In the genomic region with DNA sequence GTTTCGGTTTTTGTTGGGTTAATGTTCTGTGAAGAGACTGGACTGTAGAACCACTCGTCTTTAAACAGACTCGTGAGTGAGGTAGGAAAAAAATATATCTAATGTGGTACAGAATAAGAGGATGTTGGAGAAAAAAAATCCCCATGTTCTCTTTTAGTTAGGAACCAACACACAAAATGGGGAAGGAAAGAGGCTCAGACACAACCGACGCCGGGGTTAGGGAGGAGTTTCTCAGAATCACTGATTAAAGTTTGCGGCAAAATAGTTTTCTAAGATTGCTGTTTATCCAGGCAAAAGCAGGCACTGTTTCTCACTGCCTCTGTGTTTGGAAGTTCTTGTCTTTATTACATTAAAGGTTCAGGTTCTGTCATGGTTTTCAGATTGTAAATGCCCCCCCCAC, we compare ENCODE assay signal across 21 mouse cellular contexts. TPM values are rescaled to one million over a fixed set of nuclear protein-coding genes. Genes with fewer than 3 reads are reported as not detected.
DNase-seq lines count a peak whose midpoint lies in the region; ATAC-seq and TF ChIP-seq lines count a peak whose summit lies in the region.
"Had no signal": no experiment of that assay in that cellular context is flagged by ENCODE, and none has a peak within 500 bp of the region (broad histone marks: within the 10 kb centered on the region; RNA-seq: fewer than 3 reads in every experiment).

No protein-coding gene starts in this region.

- TF ChIP-seq CTCF in spleen, adult 2 months (IDR thresholded peaks at IDR 0.05; ENCODE audit: extremely low read depth, insufficient read depth, insufficient read length, insufficient replicate concordance): no peak
- TF ChIP-seq CTCF in bone marrow macrophage, adult 2 months (IDR thresholded peaks at IDR 0.05; ENCODE audit: low read depth, low read length): no peak

- no peaks in the 10 kb centered on the region for H3K27me3 ChIP-seq in spleen, adult 2 months (ENCODE audit: control insufficient read depth, insufficient read depth, low read length)
- no peaks in the 10 kb centered on the region for H3K27me3 ChIP-seq in intestine, embryonic 15.5 days (replicated peaks)
- H3K27me3 ChIP-seq in neural tube, embryonic 15.5 days (replicated peaks): no peaks in the 10 kb centered on the region
- H3K27me3 ChIP-seq: CH12.LX; embryonic facial prominence, embryonic 13.5 days; forebrain, embryonic 12.5 days; hindbrain, embryonic 13.5 days had no signal

- ATAC-seq in hematopoietic stem cell, adult 5-6 weeks (replicated peaks in 1 of 2; ENCODE audit: insufficient read depth in 1 of 2, low FRiP score in 2 of 2, low TSS enrichment in 1 of 2, low read depth in 1 of 2, poor library complexity in 2 of 2, severe bottlenecking in 2 of 2): peak; percentile 17 to 38; a peak in 2 of 4 replicates
- ATAC-seq in monocyte, adult 5-6 weeks (replicated peaks; ENCODE audit: insufficient number of reproducible peaks, low FRiP score, low TSS enrichment, poor library complexity, severe bottlenecking): peak; percentile 34; the same call in 1 of the 2 replicates
- ATAC-seq in intestine, embryonic 15.5 days: no peak
- ATAC-seq in neural tube, embryonic 15.5 days (ENCODE audit: low FRiP score): no peak
- ATAC-seq: forebrain, embryonic 16.5 days; hindbrain, postnatal 0 days had no signal

- H3K9me3 ChIP-seq in intestine, embryonic 15.5 days: no peaks in the 10 kb centered on the region
- no peaks in the 10 kb centered on the region for H3K9me3 ChIP-seq in neural tube, embryonic 15.5 days (replicated peaks)
- H3K9me3 ChIP-seq: embryonic facial prominence, embryonic 13.5 days; forebrain, embryonic 12.5 days; heart, embryonic 10.5 days; hindbrain, embryonic 13.5 days had no signal

- DNase-seq in spleen, adult 2 months (ENCODE audit: low read depth in 1 of 2, low spot score in 2 of 2): no peak
- DNase-seq in spleen, postnatal 36 days (ENCODE audit: low spot score in 2 of 2): no peak
- DNase-seq in adrenal gland, adult 8-10 months: no peak
- DNase-seq: adrenal gland, postnatal 10 days; cerebellum, adult 2 months; cerebellum, postnatal 10 days; gastrocnemius, postnatal 14 days; heart, postnatal 10 days; heart, postnatal 4 days had no signal

- no peak overlapping the region for H3K4me2 ChIP-seq in intestine, embryonic 15.5 days (replicated peaks)
- H3K4me2 ChIP-seq in neural tube, embryonic 15.5 days: no peak overlapping the region
- H3K4me2 ChIP-seq: embryonic facial prominence, embryonic 13.5 days; forebrain, embryonic 12.5 days; hindbrain, embryonic 13.5 days had no signal

- H3K4me3 ChIP-seq in spleen, adult 2 months (ENCODE audit: extremely low read depth, insufficient read depth, insufficient read length): no peak overlapping the region
- H3K4me3 ChIP-seq in bone marrow macrophage, adult 2 months (ENCODE audit: insufficient read depth, low read length): no peak overlapping the region
- no peak overlapping the region for H3K4me3 ChIP-seq in intestine, embryonic 15.5 days (replicated peaks)
- H3K4me3 ChIP-seq in neural tube, embryonic 15.5 days (replicated peaks): no peak overlapping the region
- H3K4me3 ChIP-seq: embryonic facial prominence, embryonic 13.5 days; forebrain, embryonic 12.5 days; heart, embryonic 10.5 days; hindbrain, embryonic 13.5 days had no signal

- H3K36me3 ChIP-seq in spleen, adult 2 months (ENCODE audit: control insufficient read depth, insufficient read depth, low read length): no peaks in the 10 kb centered on the region
- H3K36me3 ChIP-seq in intestine, embryonic 15.5 days: no peaks in the 10 kb centered on the region
- H3K36me3 ChIP-seq in neural tube, embryonic 15.5 days: no peaks in the 10 kb centered on the region
- H3K36me3 ChIP-seq: embryonic facial prominence, embryonic 13.5 days; forebrain, embryonic 12.5 days; heart, embryonic 10.5 days; hindbrain, embryonic 13.5 days had no signal

- no peak overlapping the region for H3K9ac ChIP-seq in intestine, embryonic 15.5 days
- no peak overlapping the region for H3K9ac ChIP-seq in neural tube, embryonic 15.5 days (replicated peaks)
- H3K9ac ChIP-seq: embryonic facial prominence, embryonic 13.5 days; forebrain, embryonic 12.5 days; hindbrain, embryonic 13.5 days had no signal

- TF ChIP-seq POLR2A in spleen, adult 2 months (IDR thresholded peaks at IDR 0.05; ENCODE audit: low read depth, low read length): no peak
- no peak for TF ChIP-seq POLR2A in bone marrow macrophage, adult 2 months (IDR thresholded peaks at IDR 0.05; ENCODE audit: borderline replicate concordance, low read depth, low read length)

- H3K27ac ChIP-seq in spleen, adult 2 months (ENCODE audit: insufficient read depth, low read length): peak overlapping the region; percentile 28
- peak overlapping the region; percentile 64 for H3K27ac ChIP-seq in bone marrow macrophage, adult 2 months (ENCODE audit: insufficient read depth, low read depth, low read length)
- no peak overlapping the region for H3K27ac ChIP-seq in intestine, embryonic 15.5 days
- H3K27ac ChIP-seq in neural tube, embryonic 15.5 days (replicated peaks): no peak overlapping the region
- H3K27ac ChIP-seq: embryonic facial prominence, embryonic 13.5 days; forebrain, embryonic 12.5 days; heart, embryonic 10.5 days; hindbrain, embryonic 13.5 days; hindbrain, postnatal 0 days had no signal

- WGBS in spleen, adult 2 months: 37% methylated on average over 7 of the region's 7 CpGs
- WGBS in intestine, embryonic 15.5 days: 89% methylated on average over 7 of the region's 7 CpGs
- WGBS in neural tube, embryonic 15.5 days: 89% methylated on average over 7 of the region's 7 CpGs

- peaks cover 2% of the 10 kb centered on the region; the same call in 1 of the 2 replicates for H3K4me1 ChIP-seq in spleen, adult 2 months (ENCODE audit: control insufficient read depth, insufficient read depth, insufficient read length)
- H3K4me1 ChIP-seq in bone marrow macrophage, adult 2 months (ENCODE audit: control insufficient read depth, insufficient read depth, low read length): peaks cover 24% of the 10 kb centered on the region
- no peaks in the 10 kb centered on the region for H3K4me1 ChIP-seq in intestine, embryonic 15.5 days (replicated peaks)
- H3K4me1 ChIP-seq in neural tube, embryonic 15.5 days: no peaks in the 10 kb centered on the region
- H3K4me1 ChIP-seq: embryonic facial prominence, embryonic 13.5 days had no signal

RNA-seq across cellular contexts. Expression of gene Myom1, which starts 36.3 kb away (rescaled TPM):
- 1.5 and 3.0 TPM in 2 replicates for polyA plus RNA-seq in spleen, adult 2 months (2012; rRNA removed)
- polyA plus RNA-seq in bone marrow macrophage, adult 2 months (2012; ENCODE audit: insufficient read depth, insufficient read length, missing spikeins): 1.8 and 4.0 TPM in 2 replicates
- total RNA-seq in hematopoietic stem cell, adult 5-6 weeks (2017): 1.8 and 2.0 TPM in 2 replicates
- total RNA-seq in monocyte, adult 5-6 weeks (2017): 3.4 to 10.7 TPM (median 5.0 TPM) in 3 replicates
- 11.1 and 12.6 TPM in 2 replicates for polyA plus RNA-seq in intestine, embryonic 15.5 days (2015; fragmentation: Nextera tagmentation; extraction: Ambion mirVana)
- polyA plus RNA-seq in neural tube, embryonic 15.5 days (2015; fragmentation: Nextera tagmentation; extraction: Ambion mirVana): 3.3 and 3.6 TPM in 2 replicates
- 1 to 10 TPM; 1.4 to 2.4 (median 2.0) TPM for total RNA-seq in adrenal gland, adult 8-10 months (2022)

RNA-seq across cellular contexts. Expression of gene Myl12a, which starts 36.6 kb away (rescaled TPM):
- polyA plus RNA-seq in spleen, adult 2 months (2012; rRNA removed): 53.0 and 64.9 TPM in 2 replicates
- 266 and 277 TPM in 2 replicates for polyA plus RNA-seq in bone marrow macrophage, adult 2 months (2012; ENCODE audit: insufficient read depth, insufficient read length, missing spikeins)
- total RNA-seq in hematopoietic stem cell, adult 5-6 weeks (2017): 130 and 159 TPM in 2 replicates
- 295 to 317 TPM (median 304 TPM) in 3 replicates for total RNA-seq in monocyte, adult 5-6 weeks (2017)
- 490 and 556 TPM in 2 replicates for polyA plus RNA-seq in intestine, embryonic 15.5 days (2015; fragmentation: Nextera tagmentation; extraction: Ambion mirVana)
- 103 and 187 TPM in 2 replicates for polyA plus RNA-seq in neural tube, embryonic 15.5 days (2015; fragmentation: Nextera tagmentation; extraction: Ambion mirVana)
- total RNA-seq in adrenal gland, adult 8-10 months (2022): 100 to 1,000 TPM; 265 to 302 (median 283) TPM

Comparison
In these comparisons a context has a peak if more than half of its experiments do, and no peak if none do; other contexts are left out.
1. H3K27ac ChIP-seq: peak in spleen, adult 2 months (single experiment) and bone marrow macrophage, adult 2 months (single experiment); none in intestine, embryonic 15.5 days (single experiment) and neural tube, embryonic 15.5 days (single experiment).
2. ATAC-seq: peak in hematopoietic stem cell, adult 5-6 weeks (2 of 2) and monocyte, adult 5-6 weeks (single experiment); none in intestine, embryonic 15.5 days (single experiment) and neural tube, embryonic 15.5 days (single experiment).